Mouse (Mus musculus) cerebellum, adult 9-10 months (tissue): ENCODE measurements around the gene Sostdc1.

ENCODE experiments used
- DNase-seq: peaks from one replicate; pipeline ENCODE4 v3.0.0; 2022

Gene Sostdc1

DNA sequence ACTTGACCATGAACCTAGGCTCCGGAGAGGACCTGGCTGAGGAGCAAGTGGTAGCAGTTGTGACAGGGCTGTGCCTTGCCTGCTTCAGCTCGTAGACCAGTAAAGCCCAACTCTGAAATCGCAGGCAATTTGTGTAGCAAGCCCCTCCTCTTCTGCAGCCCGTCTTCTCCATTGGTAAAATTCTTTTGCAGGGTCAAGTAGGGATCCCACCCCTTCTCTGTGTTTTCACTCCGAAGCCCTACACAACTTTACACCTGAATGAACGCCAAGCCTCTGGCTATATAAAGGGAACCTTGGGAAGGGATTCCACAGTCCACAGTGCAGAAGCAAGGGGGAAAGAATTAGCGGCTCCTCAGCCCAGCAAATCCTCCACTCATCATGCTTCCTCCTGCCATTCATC is at the start of gene Sostdc1:
Gene Sostdc1 (plus strand): TSS at position 224 of the 400 bp plus-strand sequence.
- DNase-seq, result no peak

DNA sequence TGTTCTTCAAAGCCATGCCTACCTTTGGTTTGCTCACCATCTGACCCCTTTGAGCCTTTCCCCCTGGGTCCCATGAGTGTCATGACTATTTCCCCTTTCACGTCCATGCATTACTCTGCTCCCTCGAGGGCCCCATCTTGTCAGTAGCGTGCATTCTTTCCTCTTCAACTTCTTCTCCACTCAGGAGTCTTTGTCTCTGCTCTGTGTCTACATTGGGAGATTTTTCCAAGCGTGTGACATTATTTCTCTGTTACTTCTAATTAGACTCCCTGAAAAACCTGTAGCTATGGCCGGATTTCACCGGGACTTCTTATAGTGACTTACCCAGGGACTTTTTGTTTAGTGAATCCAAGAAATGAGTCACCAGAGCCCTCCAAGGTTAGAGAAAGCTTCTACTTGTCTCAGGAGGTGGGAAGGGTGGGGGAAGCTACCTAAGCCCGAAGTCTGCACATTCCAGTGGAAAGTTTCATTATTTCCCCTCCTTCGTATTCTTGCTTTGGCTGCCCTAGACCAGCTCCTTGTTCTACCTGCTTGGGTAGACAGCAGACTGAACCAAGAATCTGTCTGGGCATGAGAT is 46.2 kb upstream of the Sostdc1 start:
- DNase-seq, result no peak

DNA sequence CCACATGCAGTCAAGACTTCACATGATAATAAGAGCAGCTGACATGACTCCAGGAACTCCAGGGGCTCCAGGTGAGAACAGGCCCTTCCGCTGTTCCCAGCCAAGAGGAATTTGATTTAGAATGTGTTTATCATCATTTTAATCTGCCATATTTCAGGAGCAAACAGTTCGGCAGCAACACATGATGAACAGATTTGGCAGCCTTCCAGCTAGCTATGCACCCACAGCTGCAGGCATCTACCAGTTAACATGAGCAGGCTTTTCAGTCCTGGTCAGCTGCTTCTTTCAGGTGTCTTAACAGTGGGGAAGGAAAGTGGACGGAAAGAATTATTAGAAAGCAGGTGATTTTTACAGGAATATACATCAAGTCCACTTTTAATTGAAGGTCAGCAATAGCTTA is 39.1 kb upstream of the Sostdc1 start:
- DNase-seq, result no peak

DNA sequence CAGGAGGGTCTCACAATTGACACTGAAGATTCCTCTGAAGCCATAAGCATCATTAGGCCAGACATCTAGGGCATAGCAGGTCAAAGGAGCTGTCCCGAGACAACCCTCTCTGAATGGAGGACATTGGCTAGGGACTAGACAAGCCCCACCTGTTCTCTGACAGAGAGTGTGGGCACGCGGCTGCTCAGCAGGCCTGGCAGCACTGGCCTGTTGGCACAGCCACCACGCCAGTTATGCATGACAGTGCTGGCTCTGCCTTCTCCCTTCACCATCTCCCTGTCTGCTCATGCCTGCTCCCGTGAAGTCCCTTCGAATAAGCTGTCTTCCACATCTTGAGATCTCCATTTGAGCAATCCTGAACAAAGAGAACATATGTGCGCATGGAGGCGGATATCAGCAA is 24.3 kb upstream of the Sostdc1 start:
- DNase-seq, result no peak

DNA sequence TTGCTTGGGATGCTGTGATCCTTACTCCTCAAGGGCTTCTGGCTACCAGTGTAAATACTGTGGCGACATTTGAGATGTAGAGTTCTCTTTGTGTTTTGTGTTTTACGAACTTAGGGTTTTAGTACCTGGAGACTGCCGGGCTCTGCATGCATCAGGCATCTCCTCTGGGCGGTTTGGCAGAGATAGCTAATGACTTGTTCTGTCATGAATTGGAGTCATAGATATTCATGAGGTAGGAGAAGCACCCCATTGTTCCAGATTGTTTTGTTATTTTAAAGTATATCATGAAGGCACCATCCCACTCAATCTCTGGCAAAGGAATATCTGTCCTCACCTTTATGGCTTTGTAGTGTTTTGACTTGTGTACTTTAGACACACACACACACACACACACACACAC is 23.5 kb upstream of the Sostdc1 start:
- no peak for DNase-seq

DNA sequence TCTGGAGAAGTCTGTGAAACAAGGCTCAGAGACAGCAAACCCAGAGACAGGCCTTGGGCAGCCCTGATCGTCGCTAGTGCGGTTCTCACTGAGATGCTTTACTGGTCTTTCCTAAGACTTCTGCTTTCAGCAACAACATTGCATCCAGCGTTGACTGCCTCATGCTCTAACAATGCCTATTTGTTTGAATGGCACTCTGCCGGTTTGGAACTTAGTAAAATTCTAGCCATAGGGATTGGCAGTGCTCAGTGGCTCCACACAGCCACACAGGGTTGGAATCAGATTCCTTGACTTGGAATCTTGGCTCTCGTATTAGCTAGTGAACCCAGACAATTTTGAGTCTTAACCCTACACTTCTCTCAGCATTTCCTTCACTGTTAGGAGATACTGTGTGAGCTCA is 22.6 kb upstream of the Sostdc1 start:
- no peak for DNase-seq

DNA sequence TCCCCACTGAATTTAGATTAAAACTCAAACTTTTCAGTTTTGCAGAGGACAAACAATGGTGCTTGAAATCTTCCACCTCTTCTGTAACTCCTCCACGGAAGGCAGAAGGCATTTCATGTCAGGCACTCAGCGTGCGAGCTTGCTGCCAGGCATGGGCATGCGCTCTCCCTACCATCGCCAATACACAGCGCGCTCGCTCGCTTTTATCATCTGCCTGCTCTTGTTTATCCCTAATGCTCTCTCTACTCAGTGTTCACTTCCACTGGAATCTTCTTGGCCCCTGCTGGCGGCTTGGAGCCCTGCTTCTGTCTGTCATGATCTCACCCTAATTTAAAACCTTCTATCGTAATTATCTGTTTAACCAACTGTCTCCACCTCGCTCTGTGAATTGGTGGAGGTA is 11.6 kb upstream of the Sostdc1 start:
- DNase-seq, result no peak

DNA sequence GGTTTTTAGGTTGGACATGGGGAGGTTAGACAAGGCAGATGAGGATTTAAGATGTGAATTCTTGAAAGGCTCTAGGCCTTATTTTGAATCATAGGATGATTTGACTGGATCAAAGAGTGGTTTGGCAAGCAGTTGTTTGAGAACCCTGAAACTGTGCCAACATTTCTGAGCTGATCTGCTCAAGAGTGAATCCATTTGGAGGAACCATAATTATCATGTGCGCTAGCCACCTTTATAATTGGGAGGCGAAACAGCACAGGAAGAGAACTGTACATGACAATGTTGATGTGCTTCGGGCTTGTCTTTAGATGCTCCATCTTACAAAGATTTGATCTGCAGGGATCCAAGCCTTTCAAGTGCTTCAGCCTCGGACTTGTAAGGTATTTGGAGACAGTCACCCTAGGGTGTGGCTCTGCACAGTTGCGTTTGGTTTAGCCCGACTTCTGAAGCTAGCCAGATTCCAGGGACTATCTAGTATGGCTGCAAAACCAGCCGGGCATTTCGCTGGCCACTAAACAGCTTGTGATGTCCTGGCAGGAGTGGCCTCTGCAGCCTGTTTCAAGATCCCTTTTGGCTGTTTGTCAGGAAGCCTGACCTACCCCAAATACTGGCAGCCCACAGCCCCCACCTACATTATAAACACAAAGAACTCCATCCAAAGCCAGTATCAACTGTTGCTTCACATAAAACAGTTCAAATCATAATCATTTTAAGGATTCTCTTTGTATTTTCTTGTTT is 10.9 kb upstream of the Sostdc1 start:
- DNase-seq, result no peak

DNA sequence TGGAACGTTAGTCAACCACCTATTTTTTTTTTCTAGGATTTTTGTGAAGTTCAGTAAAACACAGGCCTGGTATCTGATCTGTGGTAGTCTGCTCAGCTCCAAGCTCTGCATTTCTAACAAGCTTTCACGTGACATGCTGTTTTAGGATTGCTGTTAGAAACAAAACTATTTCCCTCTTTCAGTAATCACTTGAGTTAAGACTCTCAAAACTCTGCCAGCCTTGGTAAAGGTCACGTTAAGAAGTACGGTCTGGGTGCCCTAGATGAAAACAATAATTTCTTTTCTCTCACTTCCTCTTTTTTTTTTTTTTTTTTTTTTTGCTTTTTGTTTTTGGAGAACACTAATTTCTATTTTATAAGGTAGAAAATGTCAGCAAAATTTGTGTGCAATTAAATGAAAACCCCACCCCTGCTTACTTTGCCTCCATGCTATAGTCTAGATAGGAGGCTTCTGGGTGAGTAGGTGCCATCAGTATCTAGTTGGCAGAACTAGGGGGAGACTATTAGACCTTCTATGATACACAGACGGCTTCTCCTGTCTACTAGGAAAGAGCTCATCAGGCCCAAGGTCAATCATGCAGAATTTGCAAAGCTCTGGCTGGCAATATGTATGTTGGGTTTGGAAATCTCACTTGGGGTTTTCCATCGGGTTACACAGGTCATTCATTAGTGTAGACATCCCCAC is 5.1 kb upstream of the Sostdc1 start:
- DNase-seq, result no peak

DNA sequence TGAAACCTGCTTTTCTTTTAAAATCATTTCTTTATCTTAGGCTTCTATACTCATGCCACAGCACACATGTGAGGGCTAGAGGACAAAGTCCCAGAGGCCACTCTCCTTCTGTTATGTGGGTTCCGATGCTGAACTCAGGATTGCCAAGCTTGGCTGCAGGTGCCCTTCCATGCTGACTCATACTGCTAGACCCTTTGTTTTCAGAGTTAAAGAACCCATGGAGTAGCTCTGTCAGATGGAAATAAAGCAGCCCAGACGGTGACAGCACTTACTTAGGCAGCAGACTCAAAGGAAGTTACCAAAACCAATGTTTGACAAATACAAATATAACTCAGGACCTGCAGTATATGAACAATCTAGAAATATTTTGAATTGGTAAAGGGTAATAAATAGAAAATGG is 924 bp upstream of the Sostdc1 start:
- DNase-seq, result no peak

DNA sequence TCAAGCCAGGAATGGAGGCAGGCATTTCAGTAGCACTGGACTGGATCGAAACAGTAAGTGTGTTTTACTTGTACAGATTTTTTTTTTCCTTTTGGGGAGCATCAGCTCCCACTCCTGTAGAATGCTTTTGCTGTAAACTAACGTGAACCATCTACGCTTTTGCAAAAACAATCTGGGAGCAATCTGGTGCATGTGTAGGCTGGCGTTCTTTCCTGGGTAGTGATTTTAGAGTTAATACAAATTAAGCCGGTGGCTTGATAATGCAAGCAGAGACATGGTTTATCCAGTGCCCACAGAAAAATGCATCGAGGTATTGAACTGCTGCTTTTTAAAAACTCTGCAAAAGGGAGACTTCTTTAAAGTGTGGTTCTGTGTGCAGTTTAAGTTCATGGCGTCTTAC is 507 bp downstream of the Sostdc1 start:
- DNase-seq, result no peak

DNA sequence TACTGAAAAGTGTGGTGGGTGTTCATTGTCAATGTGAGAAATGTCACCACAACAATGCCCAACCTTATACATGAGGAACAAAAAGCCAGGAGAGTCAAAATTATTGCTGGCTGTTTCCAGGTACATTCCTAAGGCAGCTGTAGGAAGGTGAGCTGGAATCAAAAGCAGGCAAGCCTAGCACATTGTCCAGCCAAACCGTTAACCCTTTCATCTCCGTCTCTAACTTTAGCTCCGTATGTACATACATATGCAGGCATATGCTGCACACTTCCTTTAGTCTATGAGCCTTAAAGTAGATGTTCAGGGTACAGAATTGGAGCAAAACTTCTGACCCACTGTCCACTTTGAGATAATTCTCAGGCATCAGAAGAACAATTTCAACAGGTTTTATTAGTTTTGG is 1.6 kb downstream of the Sostdc1 start:
- DNase-seq, result no peak

DNA sequence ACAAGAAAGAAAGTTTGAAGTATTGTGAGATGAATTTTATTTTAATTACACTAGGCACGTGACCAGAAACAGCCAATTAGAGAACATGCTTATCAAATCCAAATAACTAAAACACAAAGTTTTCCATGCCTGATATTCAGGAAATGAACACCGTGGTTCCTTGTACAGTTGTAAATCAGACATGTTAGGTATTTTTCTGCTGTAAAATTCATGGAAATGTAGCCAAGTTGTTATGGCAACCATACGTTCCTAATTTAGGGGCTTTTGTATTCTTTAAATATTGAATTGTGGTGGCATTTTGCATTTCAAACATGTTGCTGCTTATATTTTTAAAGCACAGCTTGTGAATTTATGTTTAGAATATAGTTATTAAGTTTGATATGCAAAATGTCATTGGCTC is 2.1 kb downstream of the Sostdc1 start:
- DNase-seq, result no peak

DNA sequence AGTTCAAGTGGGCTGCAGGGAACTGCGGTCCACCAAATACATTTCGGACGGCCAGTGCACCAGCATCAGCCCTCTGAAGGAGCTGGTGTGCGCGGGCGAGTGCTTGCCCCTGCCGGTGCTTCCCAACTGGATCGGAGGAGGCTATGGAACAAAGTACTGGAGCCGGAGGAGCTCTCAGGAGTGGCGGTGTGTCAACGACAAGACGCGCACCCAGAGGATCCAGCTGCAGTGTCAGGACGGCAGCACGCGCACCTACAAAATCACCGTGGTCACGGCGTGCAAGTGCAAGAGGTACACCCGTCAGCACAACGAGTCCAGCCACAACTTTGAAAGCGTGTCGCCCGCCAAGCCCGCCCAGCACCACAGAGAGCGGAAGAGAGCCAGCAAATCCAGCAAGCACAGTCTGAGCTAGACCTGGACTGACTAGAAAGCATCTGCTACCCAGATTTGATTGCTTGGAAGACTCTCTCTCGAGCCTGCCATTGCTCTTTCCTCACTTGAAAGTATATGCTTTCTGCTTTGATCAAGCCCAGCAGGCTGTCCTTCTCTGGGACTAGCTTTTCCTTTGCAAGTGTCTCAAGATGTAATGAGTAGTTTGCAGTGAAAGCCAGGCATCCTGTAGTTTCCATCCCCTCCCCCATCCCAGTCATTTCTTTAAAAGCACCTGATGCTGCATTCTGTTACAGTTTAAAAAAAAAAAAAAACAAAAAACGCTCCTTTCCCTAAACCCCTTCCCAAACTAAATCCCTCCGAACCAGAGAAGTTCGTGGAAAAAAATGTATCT is 3.3 kb downstream of the Sostdc1 start:
- DNase-seq, result peak; percentile 6

DNA sequence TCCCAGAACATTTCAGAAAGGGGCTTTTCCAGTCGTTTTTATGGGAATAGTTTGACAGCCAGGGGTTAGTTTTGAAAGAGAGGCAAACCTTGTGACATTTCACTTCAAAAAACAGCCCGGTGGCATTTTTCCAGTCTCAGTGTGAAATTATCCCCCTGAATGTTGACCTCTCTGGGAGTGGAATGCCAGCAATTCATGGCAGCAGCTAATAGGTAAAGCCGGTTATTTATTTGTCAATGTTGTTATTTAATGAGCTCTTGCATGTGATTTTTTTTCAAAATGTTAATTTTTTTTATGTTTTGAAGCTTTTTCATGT is 3.8 kb downstream of the Sostdc1 start:
- no peak for DNase-seq

DNA sequence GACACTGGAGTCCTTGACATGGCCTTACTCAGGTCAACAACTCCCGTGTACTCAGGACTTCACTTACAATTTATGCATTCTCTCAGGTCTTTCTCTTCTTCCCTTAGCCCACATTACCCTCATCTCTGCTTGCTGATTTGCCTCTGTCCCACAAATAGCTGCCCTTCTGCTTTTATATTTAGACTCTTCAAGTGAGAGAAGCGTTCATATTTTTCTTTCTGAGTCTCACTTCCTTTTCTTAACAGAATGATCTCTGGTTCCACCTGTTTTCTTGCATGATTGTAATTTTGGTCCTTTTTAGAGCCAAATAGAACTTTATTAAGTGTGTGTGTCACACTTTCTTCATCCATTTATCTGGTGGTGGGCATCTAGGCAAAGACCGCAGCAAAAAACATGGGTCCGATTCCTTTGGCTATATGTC is 12.2 kb downstream of the Sostdc1 start:
- no peak for DNase-seq

DNA sequence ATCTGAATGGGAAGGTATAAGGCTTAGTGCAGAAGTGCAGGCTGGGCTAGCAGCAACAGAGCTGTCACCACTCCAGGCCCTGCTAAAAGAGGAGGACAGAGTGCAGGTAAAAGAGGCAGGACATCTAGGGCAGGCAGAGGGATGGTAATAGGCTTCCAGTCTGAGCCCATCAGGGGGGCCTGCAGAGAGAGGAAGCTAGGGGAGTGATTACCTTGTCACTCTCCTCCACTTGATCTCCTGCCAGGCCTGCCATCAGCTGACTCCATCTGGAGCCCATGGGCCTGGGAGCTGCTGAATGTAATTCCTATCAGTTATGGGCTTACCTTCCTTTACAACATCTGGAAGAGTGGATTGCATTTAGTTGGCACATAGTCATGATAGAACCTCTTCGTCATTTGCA is 18.7 kb downstream of the Sostdc1 start:
- DNase-seq, result no peak

DNA sequence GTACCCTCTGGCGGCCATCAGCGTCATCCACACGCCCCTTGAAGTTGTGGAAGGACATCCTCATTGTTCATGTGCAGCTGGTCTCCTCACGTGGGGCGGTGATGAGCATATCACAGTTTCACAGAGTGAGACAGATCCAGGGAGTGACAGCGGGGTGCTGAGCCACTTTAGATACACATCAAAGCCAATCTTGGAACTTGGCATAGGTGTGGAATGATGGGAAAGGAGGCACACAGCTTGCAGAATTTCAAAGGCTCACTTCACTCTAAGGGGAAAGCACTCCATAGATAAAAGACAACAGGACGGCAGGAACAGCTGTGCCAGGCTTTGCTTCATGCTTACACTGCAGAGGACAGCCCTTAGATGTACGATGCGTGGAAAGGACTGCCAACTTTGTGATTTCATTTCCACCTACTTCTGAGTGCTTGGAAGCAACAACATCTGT is 19.9 kb downstream of the Sostdc1 start:
- no peak for DNase-seq

DNA sequence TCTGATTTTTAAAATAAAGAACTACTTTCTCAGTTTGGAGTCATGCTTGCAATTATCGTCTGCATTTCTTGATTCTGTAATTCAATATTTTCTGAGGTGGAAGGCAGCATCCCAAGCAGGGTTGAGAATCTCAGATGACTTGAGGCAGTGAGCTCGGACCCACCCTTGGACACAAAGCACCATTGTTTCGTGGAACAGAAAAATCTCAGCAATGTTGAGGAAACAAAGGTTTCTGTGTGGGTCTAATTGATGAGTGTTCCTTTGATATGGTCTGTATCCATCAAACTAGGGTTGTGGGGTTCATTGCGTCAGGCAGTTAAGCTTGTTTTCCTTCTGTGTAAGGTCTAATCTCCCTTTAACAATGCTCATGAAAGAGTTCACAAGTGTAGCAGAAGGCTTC is 30.2 kb downstream of the Sostdc1 start:
- DNase-seq, result no peak

DNA sequence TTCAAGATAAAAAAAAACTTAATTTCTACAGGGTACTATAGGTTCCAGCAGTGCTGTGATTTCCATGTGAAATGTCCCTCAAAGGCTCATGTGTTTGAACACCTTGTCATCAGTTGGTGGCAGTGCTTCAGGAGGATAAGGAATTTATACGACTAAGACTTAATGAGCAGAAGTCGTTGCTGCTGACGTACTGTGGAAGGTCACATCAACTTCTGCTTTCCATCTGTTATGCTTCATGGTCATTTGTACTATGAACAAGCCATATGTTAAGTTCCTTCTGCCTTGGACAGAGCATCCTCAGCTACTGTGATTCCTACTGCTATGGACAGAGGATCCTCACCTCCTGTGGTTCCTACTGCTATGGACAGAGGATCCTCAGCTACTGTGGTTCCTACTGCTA is 46.1 kb downstream of the Sostdc1 start:
- no peak for DNase-seq

DNA sequence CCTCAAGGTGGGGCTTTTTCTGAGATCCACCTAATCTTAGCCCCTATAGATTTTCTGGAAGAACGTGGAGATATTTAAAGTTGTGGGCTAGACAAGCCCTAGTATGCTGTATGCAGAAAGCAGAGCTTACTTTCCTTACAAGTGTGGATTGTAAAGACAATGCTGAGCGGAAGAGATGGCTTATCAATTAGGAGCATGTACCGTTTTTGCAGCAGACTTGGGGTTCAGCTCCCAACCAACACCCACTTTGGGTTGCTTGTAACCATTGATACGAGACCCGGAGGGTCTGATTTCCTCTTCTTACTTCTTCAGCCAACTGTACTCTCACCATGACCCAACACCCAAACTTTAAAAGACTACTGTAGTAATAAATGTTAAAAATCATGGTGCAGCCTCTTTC is 46.8 kb downstream of the Sostdc1 start:
- no peak for DNase-seq

DNA sequence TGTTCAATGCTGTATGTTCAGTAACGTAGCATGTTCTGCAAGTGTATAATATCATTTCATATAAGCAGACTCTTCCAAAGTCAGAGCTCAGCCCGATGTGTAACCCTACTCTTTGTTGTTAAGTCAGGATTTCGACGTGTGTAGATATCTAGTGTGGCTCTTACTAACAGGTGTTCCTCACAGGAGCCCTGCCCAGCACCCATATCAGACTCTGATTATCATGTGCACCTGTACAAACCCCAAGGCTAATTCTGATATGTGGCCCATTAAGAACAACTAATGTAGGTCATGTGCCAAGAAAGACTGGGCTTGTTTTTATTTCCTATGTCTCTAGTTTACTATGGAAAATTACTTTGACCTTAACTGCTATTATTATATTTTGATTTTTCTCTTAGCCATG is 50.1 kb downstream of the Sostdc1 start:
- no peak for DNase-seq
